Mouse (Mus musculus) neural tube, embryonic 15.5 days (tissue): ENCODE results near the gene Rad52. TPM values are rescaled to one million over a fixed set of nuclear protein-coding genes. Genes with fewer than 3 reads are reported as not detected.

Source experiments
- ATAC-seq: fragments of 200-750 bp; cut with Nextera tagmentation; 2 replicates; pipeline ENCODE4 v1.8.0; 2017; ENCODE audit warnings: mild to moderate bottlenecking, moderate TSS enrichment, moderate library complexity; ENCODE audit not compliant: low FRiP score
- H3K27ac ChIP-seq: fragments of 300-500 bp; sonication (generic); replicated peaks from 2 replicates; pipeline ENCODE4 v1.5.1; 2015; ENCODE audit warnings: mild to moderate bottlenecking, inconsistent platforms
- H3K27me3 ChIP-seq: fragments of 300-500 bp; sonication (generic); replicated peaks from 2 replicates; pipeline ENCODE4 v1.6.1; 2015; ENCODE audit warnings: inconsistent platforms
- H3K36me3 ChIP-seq: fragments of 300-500 bp; sonication (generic); 2 replicates; pipeline ENCODE4 v1.6.1; 2015; ENCODE audit warnings: inconsistent platforms
- H3K4me1 ChIP-seq: fragments of 300-500 bp; sonication (generic); 2 replicates; pipeline ENCODE4 v1.6.1; 2015; ENCODE audit warnings: inconsistent platforms
- H3K4me2 ChIP-seq: fragments of 300-500 bp; sonication (generic); 2 replicates; pipeline ENCODE4 v1.6.1; 2015; ENCODE audit warnings: inconsistent platforms, mild to moderate bottlenecking, moderate library complexity
- H3K4me3 ChIP-seq: fragments of 300-500 bp; sonication (generic); replicated peaks from 2 replicates; pipeline ENCODE4 v1.5.1; 2015; ENCODE audit warnings: mild to moderate bottlenecking, inconsistent platforms
- H3K9ac ChIP-seq: fragments of 300-500 bp; sonication (generic); replicated peaks from 2 replicates; pipeline ENCODE4 v1.6.1; 2015; ENCODE audit warnings: mild to moderate bottlenecking, inconsistent platforms
- H3K9me3 ChIP-seq: fragments of 300-500 bp; sonication (generic); replicated peaks from 2 replicates; pipeline ENCODE4 v1.6.1; 2016; ENCODE audit warnings: inconsistent platforms
- WGBS: fragments of 180-500 bp; shearing (Covaris S2); methylation state at CpG from one replicate; pipeline ENCODE4 v1.1.7; 2015; ENCODE audit warnings: mixed read lengths; 5-methylcytosine and 5-hydroxymethylcytosine counted together
- polyA plus RNA-seq: library from polyadenylated mRNA; unstranded; fragments of >200 nt; fragmentation: Nextera tagmentation; extraction: Ambion mirVana; gene quantifications from 2 replicates; pipeline ENCODE4 v1.2.1, GENCODE M21; 2015

Gene Rad52
- polyA plus RNA-seq: 24.3 and 25.7 TPM in 2 replicates

- WGBS: 1% methylated on average over 67 of the region's 67 CpGs
These were observed at the start of gene Rad52 for GRCm38 (mm10) chr6:119902204-119903080. Gene Rad52 (plus strand): TSS chr6:119902698.

GRCm38 (mm10) chr6:119854156-119854555 is 48.3 kb upstream of the Rad52 start:
- ATAC-seq: no peak
- H3K4me3 ChIP-seq: no peak overlapping the region
- H3K4me2 ChIP-seq: no peak overlapping the region
- no peaks in the 10 kb centered on the region for H3K36me3 ChIP-seq
- no peak overlapping the region for H3K27ac ChIP-seq
- WGBS: 40% methylated on average over 2 of the region's 2 CpGs
- H3K9me3 ChIP-seq: no peaks in the 10 kb centered on the region
- H3K9ac ChIP-seq: no peak overlapping the region
- H3K27me3 ChIP-seq: no peaks in the 10 kb centered on the region
- H3K4me1 ChIP-seq: peaks cover 8% of the 10 kb centered on the region

More at GRCm38 (mm10) chr6:119902204-119903080, at the start of gene Rad52:
- Histone ChIP-seq H3K27me3 (no peaks in the 10 kb centered on the region), H3K36me3 (no peaks in the 10 kb centered on the region), H3K4me3 (peak within 1 kb of the TSS; percentile 99), H3K9ac (peak within 1 kb of the TSS; percentile 94), H3K27ac (peak within 1 kb of the TSS; percentile 89), H3K4me2 (peak within 1 kb of the TSS; percentile 69), H3K9me3 (no peaks in the 10 kb centered on the region), H3K4me1 (peaks cover 20% of the 10 kb centered on the region)
- ATAC-seq: peak; percentile 89

GRCm38 (mm10) chr6:119855471-119855870 is 47.0 kb upstream of the Rad52 start:
- Histone ChIP-seq H3K4me2 (no peak overlapping the region), H3K27ac (no peak overlapping the region), H3K27me3 (no peaks in the 10 kb centered on the region), H3K4me3 (no peak overlapping the region), H3K9me3 (no peaks in the 10 kb centered on the region), H3K36me3 (no peaks in the 10 kb centered on the region), H3K4me1 (no peaks in the 10 kb centered on the region), H3K9ac (no peak overlapping the region)
- 81% methylated on average over 4 of the region's 4 CpGs for WGBS
- ATAC-seq: no peak

- Histone ChIP-seq H3K9ac (no peak overlapping the region), H3K4me2 (no peak overlapping the region), H3K27me3 (no peaks in the 10 kb centered on the region), H3K4me3 (no peak overlapping the region), H3K9me3 (no peaks in the 10 kb centered on the region), H3K36me3 (no peaks in the 10 kb centered on the region), H3K4me1 (no peaks in the 10 kb centered on the region), H3K27ac (no peak overlapping the region)
- no peak for ATAC-seq
- WGBS: 88% methylated on average over 2 of the region's 2 CpGs
These were observed 42.3 kb upstream of the Rad52 start for GRCm38 (mm10) chr6:119860236-119860635.

GRCm38 (mm10) chr6:119861519-119861918 is 41.0 kb upstream of the Rad52 start:
- no peaks in the 10 kb centered on the region for H3K36me3 ChIP-seq
- H3K4me1 ChIP-seq: no peaks in the 10 kb centered on the region
- no peaks in the 10 kb centered on the region for H3K27me3 ChIP-seq
- WGBS: 41% methylated on average over 8 of the region's 8 CpGs
- no peak overlapping the region for H3K9ac ChIP-seq
- ATAC-seq: no peak
- H3K27ac ChIP-seq: no peak overlapping the region
- H3K9me3 ChIP-seq: no peaks in the 10 kb centered on the region
- H3K4me2 ChIP-seq: no peak overlapping the region
- no peak overlapping the region for H3K4me3 ChIP-seq

- H3K4me3 ChIP-seq: no peak overlapping the region
- WGBS: 84% methylated on average over 11 of the region's 11 CpGs
- H3K9me3 ChIP-seq: no peaks in the 10 kb centered on the region
- no peak overlapping the region for H3K27ac ChIP-seq
- no peak overlapping the region for H3K4me2 ChIP-seq
- no peak overlapping the region for H3K9ac ChIP-seq
- H3K4me1 ChIP-seq: no peaks in the 10 kb centered on the region
- H3K27me3 ChIP-seq: no peaks in the 10 kb centered on the region
- no peak for ATAC-seq
- H3K36me3 ChIP-seq: no peaks in the 10 kb centered on the region
These were observed 38.0 kb upstream of the Rad52 start for GRCm38 (mm10) chr6:119864341-119865034.

- Histone ChIP-seq H3K27me3 (no peaks in the 10 kb centered on the region), H3K27ac (no peak overlapping the region), H3K9me3 (no peaks in the 10 kb centered on the region), H3K4me3 (no peak overlapping the region), H3K4me2 (no peak overlapping the region), H3K4me1 (no peaks in the 10 kb centered on the region), H3K9ac (no peak overlapping the region), H3K36me3 (no peaks in the 10 kb centered on the region)
- no peak for ATAC-seq
- 79% methylated on average over 7 of the region's 7 CpGs for WGBS
These were observed 19.3 kb upstream of the Rad52 start for GRCm38 (mm10) chr6:119883151-119883550.

- no peaks in the 10 kb centered on the region for H3K36me3 ChIP-seq
- H3K4me3 ChIP-seq: no peak overlapping the region
- 86% methylated on average over 7 of the region's 7 CpGs for WGBS
- no peak overlapping the region for H3K27ac ChIP-seq
- H3K27me3 ChIP-seq: no peaks in the 10 kb centered on the region
- no peak overlapping the region for H3K9ac ChIP-seq
- H3K4me1 ChIP-seq: no peaks in the 10 kb centered on the region
- ATAC-seq: no peak
- H3K9me3 ChIP-seq: no peaks in the 10 kb centered on the region
- H3K4me2 ChIP-seq: no peak overlapping the region
These were observed 9.8 kb upstream of the Rad52 start for GRCm38 (mm10) chr6:119892711-119893110.

- Histone ChIP-seq H3K36me3 (no peaks in the 10 kb centered on the region), H3K4me3 (peak overlapping the region; percentile 99), H3K4me1 (peaks cover 20% of the 10 kb centered on the region), H3K4me2 (peak overlapping the region; percentile 69), H3K9me3 (no peaks in the 10 kb centered on the region), H3K9ac (peak overlapping the region; percentile 94), H3K27me3 (no peaks in the 10 kb centered on the region), H3K27ac (peak overlapping the region; percentile 89)
- ATAC-seq: no peak
- WGBS: 19% methylated on average over 15 of the region's 15 CpGs
These were observed 737 bp downstream of the Rad52 start for GRCm38 (mm10) chr6:119903081-119903789.

GRCm38 (mm10) chr6:119905461-119905860 is 3.0 kb downstream of the Rad52 start:
- WGBS: 91% methylated on average over 5 of the region's 5 CpGs

GRCm38 (mm10) chr6:119912046-119912445 is 9.5 kb downstream of the Rad52 start:
- Histone ChIP-seq H3K27ac (no peak overlapping the region), H3K36me3 (peaks cover 35% of the 10 kb centered on the region), H3K4me2 (no peak overlapping the region), H3K9me3 (no peaks in the 10 kb centered on the region), H3K4me1 (no peaks in the 10 kb centered on the region), H3K9ac (no peak overlapping the region), H3K27me3 (no peaks in the 10 kb centered on the region), H3K4me3 (no peak overlapping the region)
- ATAC-seq: no peak
- WGBS: 73% methylated on average over 5 of the region's 5 CpGs

More at GRCm38 (mm10) chr6:119905461-119905860, 3.0 kb downstream of the Rad52 start:
- H3K9ac ChIP-seq: no peak overlapping the region
- H3K36me3 ChIP-seq: no peaks in the 10 kb centered on the region
- H3K27ac ChIP-seq: no peak overlapping the region
- H3K4me1 ChIP-seq: peaks cover 20% of the 10 kb centered on the region
- no peak overlapping the region for H3K4me3 ChIP-seq
- no peak for ATAC-seq
- no peak overlapping the region for H3K4me2 ChIP-seq
- H3K27me3 ChIP-seq: no peaks in the 10 kb centered on the region
- H3K9me3 ChIP-seq: no peaks in the 10 kb centered on the region
